Mouse (Mus musculus): ENCODE data around the gene Auts2.

- TF ChIP-seq POLR2A (IDR thresholded peaks at IDR 0.05; ENCODE audit: borderline replicate concordance, low read depth, low read length) (no peak), CTCF (IDR thresholded peaks at IDR 0.05; ENCODE audit: low read depth, low read length) (no peak)
Measured at GRCm38 (mm10) chr5:131828607-131829006, 714.5 kb downstream of the Auts2 start.

Data from bone marrow macrophage, adult 2 months (primary cell).